Mouse (Mus musculus) CH12.LX (cell line): Measurements from ENCODE around the gene Map7d1.
"Not testable (repeated sequence)": the region's sequence is repeated elsewhere in the genome, so short reads cannot be mapped to it uniquely, and the experiment has no call there.

Experiments used
- BHLHE40 ChIP-seq: IDR thresholded peaks from 2 replicates; pipeline ENCODE4 v1.6.1; 2011; ENCODE audit warnings: mild to moderate bottlenecking, low read depth, low read length, improper control_type of control experiment
- CTCF ChIP-seq, 2 experiments: IDR thresholded peaks in 1 of 2; conservative IDR thresholded peaks in 1 of 2; 2 replicates each; pipeline ENCODE4 v1.5.1; 2011 to 2012; ENCODE audit warnings: low read depth in 2 of 2, low read length in 2 of 2, improper control_type of control experiment in 1 of 2, inconsistent platforms in 1 of 2, mild to moderate bottlenecking in 1 of 2, moderate library complexity in 1 of 2
- ETS1 ChIP-seq: conservative IDR thresholded peaks from 2 replicates; pipeline ENCODE4 v1.6.1; 2012; ENCODE audit warnings: low read depth, mild to moderate bottlenecking, inconsistent platforms, low read length, improper control_type of control experiment, moderate library complexity
- POLR2A ChIP-seq: IDR thresholded peaks from 2 replicates; pipeline ENCODE4 v1.6.1; 2011; ENCODE audit warnings: low read depth, mild to moderate bottlenecking, improper control_type of control experiment, low read length

DNA sequence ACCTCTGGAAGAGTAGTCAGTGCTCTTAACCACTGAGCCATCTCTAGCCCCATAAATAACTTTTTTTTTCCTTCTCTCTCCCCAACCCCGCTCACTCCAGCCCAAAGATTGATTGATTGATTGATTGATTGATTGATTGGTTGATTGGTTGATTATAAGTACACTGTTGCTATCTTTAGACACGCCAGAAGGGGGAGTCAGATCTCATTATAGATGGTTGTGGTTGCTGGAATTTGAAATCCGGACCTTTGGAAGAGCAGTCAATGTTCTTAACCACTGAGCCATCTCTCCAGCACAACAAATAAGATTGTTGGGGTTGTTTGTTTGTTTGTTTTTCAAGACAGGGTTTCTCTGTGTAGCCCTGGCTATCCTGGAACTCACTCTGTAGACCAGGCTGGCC is 36.6 kb downstream of the Map7d1 start:
- not testable (repeated sequence) for TF ChIP-seq BHLHE40, ETS1, POLR2A
- peak in 1 of 2 experiments; percentile 6; a peak in 1 of 4 replicates for TF ChIP-seq CTCF (conservative IDR thresholded peaks at IDR 0.05 in 1 of 2, IDR thresholded peaks at IDR 0.05 in 1 of 2; ENCODE audit: low read depth in 2 of 2, low read length in 2 of 2)
